In the genomic region with DNA sequence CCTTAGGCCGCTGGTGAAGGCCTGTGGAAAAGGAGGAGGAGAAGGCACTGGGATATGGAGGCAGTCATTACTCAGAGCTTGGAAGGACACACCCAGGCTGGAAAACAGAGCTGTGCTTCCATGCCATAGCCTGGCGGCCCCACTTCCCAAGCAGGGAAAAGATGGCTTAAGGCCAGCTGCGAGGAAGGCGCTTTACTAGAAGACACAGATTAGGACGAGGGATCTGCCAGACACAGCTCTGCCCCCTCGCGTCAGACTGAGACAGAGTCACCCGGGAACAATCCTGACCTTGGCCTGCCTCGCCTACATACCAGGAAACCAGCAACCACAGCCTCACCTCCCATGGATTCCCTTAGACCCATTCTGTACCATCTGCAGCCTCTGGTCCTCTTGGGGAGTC, we compare ENCODE assay signal across 14 mouse cellular contexts. TPM values are rescaled to one million over a fixed set of nuclear protein-coding genes. Genes with fewer than 3 reads are reported as not detected.
A peak's percentile ranks its signal among the peaks of the same experiment; 100 is the strongest.
DNase-seq lines count a peak whose midpoint lies in the region; ATAC-seq lines count a peak whose summit lies in the region.
"Had no signal": no experiment of that assay in that cellular context is flagged by ENCODE, and none has a peak within 500 bp of the region (broad histone marks: within the 10 kb centered on the region; RNA-seq: fewer than 3 reads in every experiment).

No protein-coding gene starts in this region.

- 90% methylated on average over 9 of the region's 9 CpGs for WGBS in midbrain, embryonic 13.5 days

- H3K9ac ChIP-seq in midbrain, embryonic 13.5 days (replicated peaks) = no peak overlapping the region
- H3K9ac ChIP-seq: liver, embryonic 13.5 days; neural tube, embryonic 15.5 days had no signal

- H3K4me1 ChIP-seq in midbrain, embryonic 13.5 days (replicated peaks) = no peaks in the 10 kb centered on the region
- H3K4me1 ChIP-seq: forebrain, embryonic 10.5 days; liver, embryonic 13.5 days; neural tube, embryonic 15.5 days had no signal

- H3K9me3 ChIP-seq in midbrain, embryonic 13.5 days = no peaks in the 10 kb centered on the region
- H3K9me3 ChIP-seq: forebrain, embryonic 10.5 days; liver, embryonic 13.5 days; neural tube, embryonic 15.5 days had no signal

- no peak overlapping the region for H3K4me2 ChIP-seq in midbrain, embryonic 13.5 days (replicated peaks)
- H3K4me2 ChIP-seq: liver, embryonic 13.5 days; neural tube, embryonic 15.5 days had no signal

- no peak for DNase-seq in frontal cortex, postnatal 14 days (ENCODE audit: low spot score in 2 of 2)
- peak; percentile 31 for DNase-seq in 3134 (ENCODE audit: extremely low read depth, insufficient read length, low spot score)
- DNase-seq in adrenal gland, adult 18-20 months (ENCODE audit: low spot score in 2 of 2) = peak; percentile 40 to 51
- peak; percentile 70 to 80 for DNase-seq in cerebellum, postnatal 25 days
- DNase-seq in urinary bladder, postnatal 25 days (ENCODE audit: low spot score) = no peak
- DNase-seq in Muller cell, postnatal 12 days (ENCODE audit: inconsistent ontology term) = no peak
- DNase-seq: kidney, adult 18-20 months; liver, embryonic 13.5 days; thymus, postnatal 4 days had no signal

- ATAC-seq in frontal cortex, adult (ENCODE audit: low TSS enrichment) = 0 out of 2 replicates have a peak, but pooled peaks have one; percentile 15
- no peak for ATAC-seq in midbrain, embryonic 13.5 days
- ATAC-seq: activated CD4-positive, CD25-positive, alpha-beta regulatory T cell, adult 4 months had no signal

- peaks cover 93% of the 10 kb centered on the region for H3K36me3 ChIP-seq in midbrain, embryonic 13.5 days

- no peaks in the 10 kb centered on the region for H3K27me3 ChIP-seq in midbrain, embryonic 13.5 days
- H3K27me3 ChIP-seq: liver, embryonic 13.5 days; neural tube, embryonic 15.5 days had no signal

- H3K27ac ChIP-seq in midbrain, embryonic 13.5 days = no peak overlapping the region
- H3K27ac ChIP-seq: forebrain, embryonic 10.5 days; liver, embryonic 13.5 days; neural tube, embryonic 15.5 days had no signal

- no peak overlapping the region for H3K4me3 ChIP-seq in midbrain, embryonic 13.5 days (replicated peaks)
- H3K4me3 ChIP-seq: forebrain, embryonic 10.5 days; liver, embryonic 13.5 days; neural tube, embryonic 15.5 days had no signal

RNA-seq across cellular contexts. Expression of gene Tubgcp6, which starts 12.8 kb away (rescaled TPM):
- 10 to 100 TPM; 10.8 to 13.0 TPM for total RNA-seq in adrenal gland, adult 18-20 months (2021)
- polyA plus RNA-seq in midbrain, embryonic 13.5 days (2015; fragmentation: Nextera tagmentation; extraction: Ambion mirVana) = 17.4 and 19.9 TPM in 2 replicates

RNA-seq across cellular contexts. Expression of gene Hdac10, which starts 18.4 kb away (rescaled TPM):
- 10 to 100 TPM; 11.4 to 12.4 TPM for total RNA-seq in adrenal gland, adult 18-20 months (2021)
- 25.0 and 26.0 TPM in 2 replicates for polyA plus RNA-seq in midbrain, embryonic 13.5 days (2015; fragmentation: Nextera tagmentation; extraction: Ambion mirVana)

RNA-seq across cellular contexts. Expression of gene Selenoo, which starts 21.3 kb away (rescaled TPM):
- total RNA-seq in adrenal gland, adult 18-20 months (2021) = 10 to 100 TPM; 32.3 to 39.5 TPM
- 20.2 and 23.9 TPM in 2 replicates for polyA plus RNA-seq in midbrain, embryonic 13.5 days (2015; fragmentation: Nextera tagmentation; extraction: Ambion mirVana)

RNA-seq across cellular contexts. Expression of gene Mapk12, which starts 30.4 kb away (rescaled TPM):
- 1 to 10 TPM; 8.4 to 9.6 TPM for total RNA-seq in adrenal gland, adult 18-20 months (2021)
- polyA plus RNA-seq in midbrain, embryonic 13.5 days (2015; fragmentation: Nextera tagmentation; extraction: Ambion mirVana) = 8.2 TPM in 2 replicates

RNA-seq across cellular contexts. Expression of gene Trabd, which starts 35.2 kb away (rescaled TPM):
- total RNA-seq in adrenal gland, adult 18-20 months (2021) = 10 to 100 TPM; 36.1 to 36.7 TPM
- polyA plus RNA-seq in midbrain, embryonic 13.5 days (2015; fragmentation: Nextera tagmentation; extraction: Ambion mirVana) = 36.8 and 40.7 TPM in 2 replicates

Comparison
In these comparisons a context has a peak if more than half of its experiments do, and no peak if none do; other contexts are left out.
1. DNase-seq: peak in 3134 (single experiment), adrenal gland, adult 18-20 months (2 of 2) and cerebellum, postnatal 25 days (2 of 2); none in frontal cortex, postnatal 14 days (0 of 2), urinary bladder, postnatal 25 days (single experiment) and Muller cell, postnatal 12 days (single experiment).